Mouse (Mus musculus) lung, adult 2 months (tissue): ENCODE results near the gene Tmem151b.

Experiments
- CTCF ChIP-seq: fragments of 200-500 bp; IDR thresholded peaks from 2 replicates; pipeline ENCODE4 v1.5.1; 2011; ENCODE audit warnings: mild to moderate bottlenecking, low read length, control low read depth; ENCODE audit not compliant: insufficient read depth
- POLR2A ChIP-seq: fragments of 200-500 bp; IDR thresholded peaks from 2 replicates; pipeline ENCODE4 v1.6.1; 2011; ENCODE audit warnings: low read depth, mild to moderate bottlenecking, control low read depth, low read length, borderline replicate concordance; ENCODE audit errors: extremely low read depth

DNA sequence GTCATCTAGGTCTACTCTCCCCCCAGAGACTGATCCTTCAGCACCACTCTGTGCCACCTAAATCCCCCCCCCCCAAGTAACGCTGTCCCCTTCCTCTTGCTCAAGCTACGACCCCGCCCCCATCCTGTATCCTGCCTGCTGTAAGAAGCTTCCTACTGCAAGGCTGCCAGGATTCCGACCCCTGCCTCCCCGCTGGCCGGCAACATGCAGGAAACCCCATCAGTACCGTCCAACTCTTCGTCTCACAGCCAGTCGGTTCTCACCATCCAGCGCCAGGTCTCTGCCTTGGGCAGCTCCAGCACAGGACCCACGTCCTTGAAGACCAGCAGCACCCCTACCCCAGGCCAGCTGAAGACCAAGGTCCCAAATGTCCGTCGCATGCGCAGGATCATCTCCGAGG is 16.6 kb downstream of the Tmem151b start:
- no peak for TF ChIP-seq CTCF
- TF ChIP-seq POLR2A: no peak
